ENCODE assay signal across 8 mouse cellular contexts in genomic region chr10:40884279-40884806, GRCm38 (mm10). TPM values are rescaled to one million over a fixed set of nuclear protein-coding genes. Genes with fewer than 3 reads are reported as not detected.
A peak's percentile ranks its signal among the peaks of the same experiment; 100 is the strongest.
DNase-seq lines count a peak whose midpoint lies in the region; ATAC-seq and TF ChIP-seq lines count a peak whose summit lies in the region.

No protein-coding gene starts in this region.

- H3K27me3 ChIP-seq in heart, embryonic 12.5 days (replicated peaks): no peaks in the 10 kb centered on the region
- no peaks in the 10 kb centered on the region for H3K27me3 ChIP-seq in kidney, postnatal 0 days (ENCODE audit: insufficient read depth, low read length)
- peaks cover 15% of the 10 kb centered on the region for H3K27me3 ChIP-seq in liver, embryonic 12.5 days (replicated peaks)
- no peaks in the 10 kb centered on the region for H3K27me3 ChIP-seq in neural tube, embryonic 14.5 days (ENCODE audit: control insufficient read depth, insufficient read depth, low read length)

- no peak; the same call in 1 of the 2 replicates for ATAC-seq in heart, embryonic 12.5 days (ENCODE audit: insufficient number of reproducible peaks, low FRiP score)
- no peak for ATAC-seq in kidney, postnatal 0 days (replicated peaks; ENCODE audit: low FRiP score, low read depth)
- ATAC-seq in liver, embryonic 12.5 days: no peak
- peak; percentile 19 for ATAC-seq in neural tube, embryonic 14.5 days (ENCODE audit: low read depth)

- H3K9ac ChIP-seq in heart, embryonic 12.5 days: peak overlapping the region; percentile 80
- H3K9ac ChIP-seq in kidney, postnatal 0 days (ENCODE audit: low read depth, low read length): peak overlapping the region; percentile 74
- peak overlapping the region; percentile 70 for H3K9ac ChIP-seq in liver, embryonic 12.5 days
- peak overlapping the region; percentile 93 for H3K9ac ChIP-seq in neural tube, embryonic 14.5 days (replicated peaks; ENCODE audit: low read depth, low read length)

- peak; percentile 66 for DNase-seq in 3T3-L1 (ENCODE audit: low read depth, low spot score)
- DNase-seq in adrenal gland, adult (ENCODE audit: inconsistent age in 2 of 2, low spot score in 1 of 2): peak; percentile 55 to 81
- DNase-seq in embryo, embryonic 11.5 days (ENCODE audit: low read depth, low spot score): peak; percentile 24
- DNase-seq in kidney, postnatal 0 days (ENCODE audit: low spot score): peak; percentile 74
- DNase-seq in testis, postnatal 14 days (ENCODE audit: low spot score): peak; percentile 57

- H3K4me3 ChIP-seq in heart, embryonic 12.5 days: peak overlapping the region; percentile 76
- peak overlapping the region; percentile 67 for H3K4me3 ChIP-seq in kidney, postnatal 0 days (replicated peaks; ENCODE audit: low read depth, low read length)
- peak overlapping the region; percentile 96 for H3K4me3 ChIP-seq in liver, embryonic 12.5 days
- peak overlapping the region; percentile 93 for H3K4me3 ChIP-seq in neural tube, embryonic 14.5 days (ENCODE audit: low read depth, low read length)

- peak overlapping the region; percentile 72 for H3K4me2 ChIP-seq in heart, embryonic 12.5 days
- peak overlapping the region; percentile 80 for H3K4me2 ChIP-seq in kidney, postnatal 0 days (ENCODE audit: low read length)
- peak overlapping the region; percentile 100 for H3K4me2 ChIP-seq in liver, embryonic 12.5 days
- peak overlapping the region; percentile 50 for H3K4me2 ChIP-seq in neural tube, embryonic 14.5 days (ENCODE audit: low read depth, low read length)

- peaks cover 24% of the 10 kb centered on the region for H3K4me1 ChIP-seq in heart, embryonic 12.5 days (replicated peaks)
- H3K4me1 ChIP-seq in kidney, postnatal 0 days (replicated peaks; ENCODE audit: insufficient read depth, low read length): peaks cover 7% of the 10 kb centered on the region; the same call in 1 of the 2 replicates
- peaks cover 38% of the 10 kb centered on the region for H3K4me1 ChIP-seq in liver, embryonic 12.5 days
- peaks cover 20% of the 10 kb centered on the region; the same call in 1 of the 2 replicates for H3K4me1 ChIP-seq in neural tube, embryonic 14.5 days (ENCODE audit: control insufficient read depth, insufficient read depth, low read length)

- H3K36me3 ChIP-seq in heart, embryonic 12.5 days: no peaks in the 10 kb centered on the region
- H3K36me3 ChIP-seq in kidney, postnatal 0 days (ENCODE audit: insufficient read depth, low read length): no peaks in the 10 kb centered on the region
- peaks cover 7% of the 10 kb centered on the region for H3K36me3 ChIP-seq in liver, embryonic 12.5 days
- H3K36me3 ChIP-seq in neural tube, embryonic 14.5 days (ENCODE audit: control insufficient read depth, insufficient read depth, low read length): no peaks in the 10 kb centered on the region

- TF ChIP-seq CTCF in kidney, postnatal 0 days (IDR thresholded peaks at IDR 0.05; ENCODE audit: low read depth): peak; percentile 77

- H3K9me3 ChIP-seq in heart, embryonic 12.5 days (replicated peaks): no peaks in the 10 kb centered on the region
- H3K9me3 ChIP-seq in kidney, postnatal 0 days (replicated peaks; ENCODE audit: low read length): no peaks in the 10 kb centered on the region
- H3K9me3 ChIP-seq in liver, embryonic 12.5 days (replicated peaks): no peaks in the 10 kb centered on the region
- H3K9me3 ChIP-seq in neural tube, embryonic 14.5 days (ENCODE audit: control insufficient read depth, low read length): no peaks in the 10 kb centered on the region

- H3K27ac ChIP-seq in heart, embryonic 12.5 days (ENCODE audit: poor library complexity, severe bottlenecking): peak overlapping the region; percentile 82
- H3K27ac ChIP-seq in kidney, postnatal 0 days: peak overlapping the region; percentile 76
- H3K27ac ChIP-seq in liver, embryonic 12.5 days: no peak overlapping the region
- H3K27ac ChIP-seq in neural tube, embryonic 14.5 days (ENCODE audit: low read depth, low read length): peak overlapping the region; percentile 98

- WGBS in heart, embryonic 12.5 days: 1% methylated on average over 40 of the region's 40 CpGs
- WGBS in kidney, postnatal 0 days: under 1% methylated on average over 40 of the region's 40 CpGs
- under 1% methylated on average over 40 of the region's 40 CpGs for WGBS in liver, embryonic 12.5 days (ENCODE audit: insufficient replicate concordance)
- under 1% methylated on average over 40 of the region's 40 CpGs for WGBS in neural tube, embryonic 14.5 days

RNA-seq across cellular contexts. Expression of gene Wasf1, which starts 1.1 kb away (rescaled TPM):
- 17.1 and 19.6 TPM in 2 replicates for polyA plus RNA-seq in heart, embryonic 12.5 days (2016; fragmentation: Nextera tagmentation; extraction: Ambion mirVana)
- polyA plus RNA-seq in kidney, postnatal 0 days (2015; fragmentation: Nextera tagmentation; extraction: Ambion mirVana): 13.2 TPM in 2 replicates
- polyA plus RNA-seq in liver, embryonic 12.5 days (2016; fragmentation: Nextera tagmentation; extraction: Ambion mirVana): 3.2 and 3.3 TPM in 2 replicates
- polyA plus RNA-seq in neural tube, embryonic 14.5 days (2014; fragmentation: Nextera tagmentation; extraction: Ambion mirVana): 112 and 122 TPM in 2 replicates

RNA-seq across cellular contexts. Expression of gene Cdc40, which starts 1.2 kb away (rescaled TPM):
- polyA plus RNA-seq in heart, embryonic 12.5 days (2016; fragmentation: Nextera tagmentation; extraction: Ambion mirVana): 25.7 and 26.9 TPM in 2 replicates
- 25.0 and 28.2 TPM in 2 replicates for polyA plus RNA-seq in kidney, postnatal 0 days (2015; fragmentation: Nextera tagmentation; extraction: Ambion mirVana)
- 19.5 and 20.1 TPM in 2 replicates for polyA plus RNA-seq in liver, embryonic 12.5 days (2016; fragmentation: Nextera tagmentation; extraction: Ambion mirVana)
- polyA plus RNA-seq in neural tube, embryonic 14.5 days (2014; fragmentation: Nextera tagmentation; extraction: Ambion mirVana): 26.5 and 29.7 TPM in 2 replicates

Comparison
In these comparisons a context has a peak if more than half of its experiments do, and no peak if none do; other contexts are left out.
1. DNase-seq: peak in every context shown above with its lines; median percentile 74 in kidney, postnatal 0 days; 68 in adrenal gland, adult; 66 in 3T3-L1; 57 in testis, postnatal 14 days; 24 in embryo, embryonic 11.5 days.
2. H3K4me2 ChIP-seq: peak in every context shown above with its lines; median percentile 100 in liver, embryonic 12.5 days; 80 in kidney, postnatal 0 days; 72 in heart, embryonic 12.5 days; 50 in neural tube, embryonic 14.5 days.